Mouse (Mus musculus): ENCODE data around the gene Vmn2r70.

The Vmn2r70 gene

DNA sequence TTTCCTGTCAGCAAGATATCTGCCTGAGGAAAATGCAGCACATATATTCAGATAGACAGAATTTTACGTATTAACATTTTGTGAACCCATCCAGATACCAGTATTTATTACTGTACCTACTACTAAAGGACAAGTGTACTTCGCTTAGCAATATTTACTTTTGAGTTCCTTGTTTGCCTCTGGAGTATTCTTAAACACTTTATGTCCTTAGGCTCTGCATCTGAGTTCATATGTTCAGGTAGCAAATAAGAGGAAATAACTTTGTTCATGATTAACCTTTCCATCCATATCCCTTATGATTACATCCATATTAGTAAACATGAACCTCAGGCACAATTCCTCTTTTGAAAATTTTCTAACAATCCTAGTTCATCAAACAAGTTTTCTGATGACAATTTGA, at the start of gene Vmn2r70:
TSS of gene Vmn2r70 (minus strand) at position 101 of the 400 bp plus-strand sequence.
- no peak for DNase-seq

DNA sequence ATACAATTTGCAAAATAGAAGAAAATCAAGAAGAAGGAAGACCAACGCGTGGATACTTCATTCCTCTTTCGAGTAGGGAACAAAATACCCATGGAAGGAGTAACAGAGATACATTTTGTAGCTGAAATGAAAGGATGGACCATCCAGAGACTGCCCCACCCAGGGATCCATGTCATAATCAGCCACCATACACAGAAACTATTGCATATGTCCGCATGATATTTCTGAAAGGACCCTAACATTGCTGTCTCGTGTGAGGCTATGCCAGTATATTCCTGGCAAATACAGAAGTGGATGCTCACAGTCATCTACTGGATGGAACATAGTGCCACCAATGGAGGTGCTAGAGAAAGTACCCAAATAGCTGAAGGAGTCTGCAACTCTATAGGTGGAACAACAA, 6.2 kb downstream of the Vmn2r70 start, which contains the start of gene Vmn2r71:
TSS of gene Vmn2r71 (plus strand) at position 301 of the 400 bp plus-strand sequence.
- no peak for DNase-seq

DNA sequence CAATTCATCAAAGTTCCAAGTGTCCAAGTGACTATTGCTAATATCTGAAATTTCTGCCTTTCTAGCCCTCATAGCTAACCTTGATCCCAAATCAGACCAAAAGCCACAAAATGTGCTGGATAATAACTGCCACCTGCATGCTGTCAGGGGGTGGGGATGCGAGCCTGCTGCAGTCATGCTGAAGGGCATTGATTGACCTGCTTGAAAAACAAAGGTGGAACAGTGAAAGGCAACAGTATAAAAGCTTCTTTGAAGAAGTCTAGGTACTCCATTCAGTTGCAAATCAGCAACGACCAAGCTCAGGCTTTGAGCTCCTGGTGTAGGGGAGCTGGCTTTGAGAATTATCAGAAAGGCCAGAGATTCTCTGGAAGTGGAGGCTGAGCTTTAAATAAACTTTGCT, 25.9 kb downstream of the Vmn2r70 start:
- no peak for DNase-seq

DNA sequence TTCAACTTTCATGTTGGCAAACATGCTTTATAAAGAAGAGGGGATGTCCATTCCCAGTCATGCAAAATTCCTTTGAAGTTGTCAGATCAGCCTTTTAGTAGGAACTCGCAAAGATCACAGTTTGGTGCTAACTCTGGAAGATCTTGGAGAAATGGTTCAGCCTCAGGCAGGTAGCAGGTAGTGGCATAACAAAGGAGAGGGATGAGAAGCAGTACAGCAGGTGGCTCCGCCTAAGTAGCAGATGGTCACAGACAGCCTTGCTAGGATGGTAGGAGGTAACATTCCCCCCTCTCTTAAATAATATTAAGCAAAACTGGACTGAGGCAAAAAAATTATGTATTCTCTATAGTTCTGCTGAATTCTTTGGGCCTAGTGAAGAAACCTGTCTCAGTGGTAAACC, 26.9 kb downstream of the Vmn2r70 start:
- no peak for DNase-seq
